Mouse (Mus musculus): Measurements from ENCODE around the gene 9130023H24Rik.

Gene 9130023H24Rik

GRCm38 (mm10) chr7:128246496-128247391 is 8.9 kb upstream of the 9130023H24Rik start, which contains the start of gene Tgfb1i1:
TSS of gene Tgfb1i1 (plus strand) at chr7:128246812.
- peak; percentile 73 to 75 for DNase-seq (ENCODE audit: low spot score in 2 of 2)

GRCm38 (mm10) chr7:128245547-128245946 is 7.7 kb upstream of the 9130023H24Rik start:
- no peak for DNase-seq (ENCODE audit: low spot score in 2 of 2)

GRCm38 (mm10) chr7:128244410-128245025 is 6.7 kb upstream of the 9130023H24Rik start:
- DNase-seq (ENCODE audit: low spot score in 2 of 2) = no peak

DNA sequence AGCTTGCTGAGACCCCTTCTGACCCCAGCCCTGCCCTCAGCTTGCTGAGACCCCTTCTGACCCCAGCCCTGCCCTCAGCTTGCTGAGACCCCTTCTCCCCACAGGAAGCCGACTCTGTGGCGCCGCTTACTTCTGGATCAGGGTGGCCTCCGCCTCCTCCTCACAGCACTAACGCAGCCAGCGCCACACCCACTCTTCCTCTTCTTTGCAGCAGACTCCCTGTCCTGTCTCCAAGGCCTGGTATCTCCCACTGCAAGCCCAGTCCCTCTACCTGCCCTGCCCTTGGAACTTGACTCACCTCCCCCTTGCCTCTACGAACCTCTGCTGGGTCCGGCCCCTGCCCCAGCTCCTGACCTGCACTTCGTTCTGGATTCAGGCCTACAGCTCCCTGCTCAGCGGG is 6.1 kb upstream of the 9130023H24Rik start:
- DNase-seq (ENCODE audit: low spot score in 2 of 2) = no peak

GRCm38 (mm10) chr7:128242331-128242730 is 4.5 kb upstream of the 9130023H24Rik start:
- DNase-seq (ENCODE audit: low spot score in 2 of 2) = no peak

DNA sequence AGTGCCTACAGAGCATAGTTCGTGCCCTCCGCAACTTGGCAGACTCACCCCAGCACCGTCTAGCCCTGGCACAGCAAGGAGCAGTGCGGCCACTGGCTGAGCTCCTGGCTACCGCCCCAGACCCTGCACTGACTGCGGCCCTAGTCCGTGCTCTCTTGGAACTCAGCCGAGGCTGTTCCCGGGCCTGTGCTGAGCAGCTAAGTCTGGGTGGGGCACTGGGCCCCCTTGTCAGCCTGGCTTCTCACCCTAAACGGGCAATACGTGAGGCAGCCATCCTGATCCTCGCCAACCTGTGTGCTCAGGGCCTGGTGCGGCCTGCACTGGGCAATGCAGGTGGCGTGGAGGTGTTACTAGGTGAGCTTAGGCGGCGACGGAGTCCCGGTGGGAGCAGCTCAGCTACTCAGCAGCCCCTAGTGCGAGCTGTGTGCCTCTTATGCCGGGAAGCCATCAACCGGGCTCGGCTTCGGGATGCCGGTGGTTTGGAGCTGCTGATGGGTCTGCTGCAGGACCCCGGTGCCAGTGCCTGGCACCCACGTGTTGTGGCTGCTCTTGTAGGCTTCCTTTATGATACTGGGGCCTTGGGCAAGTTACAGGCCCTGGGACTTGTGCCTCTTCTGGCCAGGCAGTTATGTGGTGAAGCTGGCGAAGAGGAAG is 2.4 kb upstream of the 9130023H24Rik start:
- DNase-seq (ENCODE audit: low spot score in 2 of 2) = no peak

GRCm38 (mm10) chr7:128238991-128239390 is 1.2 kb upstream of the 9130023H24Rik start:
- no peak for DNase-seq (ENCODE audit: low spot score in 2 of 2)

- no peak for DNase-seq (ENCODE audit: low spot score in 2 of 2)
Observed at GRCm38 (mm10) chr7:128237593-128237926, 271 bp downstream of the 9130023H24Rik start.

- DNase-seq (ENCODE audit: low spot score in 2 of 2) = peak; percentile 85 to 88
Observed at GRCm38 (mm10) chr7:128236856-128237592, 807 bp downstream of the 9130023H24Rik start, which contains the start of gene Armc5. TSS of gene Armc5 (plus strand) at chr7:128237342.

DNA sequence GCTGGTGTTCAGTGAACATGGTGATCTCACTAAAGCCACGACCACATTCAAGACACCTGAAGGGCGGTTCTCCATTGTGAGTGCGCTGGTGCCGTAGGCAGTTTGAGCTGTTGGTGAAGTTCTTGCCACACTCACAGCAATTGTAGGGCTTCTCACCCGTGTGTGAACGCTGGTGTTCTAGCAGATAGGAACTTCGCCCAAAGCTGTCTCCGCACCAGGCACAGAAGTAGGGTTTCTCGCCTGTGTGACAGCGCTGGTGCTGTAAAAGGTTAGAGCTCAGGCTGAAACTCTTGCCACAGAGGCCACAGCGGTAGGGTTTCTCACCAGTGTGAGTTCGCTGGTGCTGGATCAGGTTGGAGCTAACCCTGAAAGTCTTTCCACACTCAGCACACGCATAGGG is 1.4 kb downstream of the 9130023H24Rik start:
- no peak for DNase-seq (ENCODE audit: low spot score in 2 of 2)

- no peak for DNase-seq (ENCODE audit: low spot score in 2 of 2)
Observed at GRCm38 (mm10) chr7:128235481-128235880, 2.4 kb downstream of the 9130023H24Rik start.

GRCm38 (mm10) chr7:128234796-128235195 is 3.0 kb downstream of the 9130023H24Rik start:
- no peak for DNase-seq (ENCODE audit: low spot score in 2 of 2)

DNA sequence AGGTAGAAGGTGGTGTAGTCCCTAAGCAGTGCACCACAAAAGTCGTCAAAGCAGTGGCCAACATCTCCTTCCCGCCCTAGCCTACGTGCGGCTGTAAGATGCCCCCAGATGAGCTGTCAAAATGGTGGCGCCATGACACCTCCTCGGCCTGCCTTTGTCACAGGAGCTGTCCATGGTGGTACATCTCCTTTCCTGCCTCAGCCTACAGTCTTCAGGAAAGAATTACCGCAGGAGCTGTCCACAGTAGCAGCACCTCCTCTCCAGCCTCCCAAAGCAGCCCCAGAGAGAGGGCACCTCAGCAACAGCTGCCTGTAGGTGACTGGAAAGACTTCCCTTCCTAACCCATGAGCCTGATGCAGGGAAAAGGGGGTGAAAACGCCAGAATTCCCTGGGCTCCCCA is 6.1 kb downstream of the 9130023H24Rik start:
- no peak for DNase-seq (ENCODE audit: low spot score in 2 of 2)

- peak in 1 of 2 experiments; percentile 38 for DNase-seq (ENCODE audit: low spot score in 2 of 2)
Observed at GRCm38 (mm10) chr7:128220936-128221335, 16.9 kb downstream of the 9130023H24Rik start.

DNA sequence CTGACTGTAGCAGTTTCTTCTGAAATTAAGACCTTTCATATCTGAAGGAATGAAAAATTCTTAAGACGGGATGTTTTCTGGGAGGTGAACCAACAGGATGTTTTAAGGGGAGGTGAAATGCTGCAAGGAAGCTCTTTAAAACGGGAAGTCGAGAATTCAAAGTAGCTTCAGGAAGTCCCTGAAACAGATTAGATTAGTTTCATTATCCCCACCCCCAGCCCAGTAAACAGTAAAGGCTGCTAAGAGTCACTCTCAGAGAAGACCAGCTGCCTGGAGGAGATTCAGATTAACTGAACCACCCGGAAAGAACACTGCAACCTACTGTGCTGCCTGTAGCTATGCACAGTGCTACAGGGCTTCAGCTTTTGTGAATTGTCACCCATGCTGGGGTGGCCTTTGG is 17.9 kb downstream of the 9130023H24Rik start:
- no peak for DNase-seq (ENCODE audit: low spot score in 2 of 2)

DNA sequence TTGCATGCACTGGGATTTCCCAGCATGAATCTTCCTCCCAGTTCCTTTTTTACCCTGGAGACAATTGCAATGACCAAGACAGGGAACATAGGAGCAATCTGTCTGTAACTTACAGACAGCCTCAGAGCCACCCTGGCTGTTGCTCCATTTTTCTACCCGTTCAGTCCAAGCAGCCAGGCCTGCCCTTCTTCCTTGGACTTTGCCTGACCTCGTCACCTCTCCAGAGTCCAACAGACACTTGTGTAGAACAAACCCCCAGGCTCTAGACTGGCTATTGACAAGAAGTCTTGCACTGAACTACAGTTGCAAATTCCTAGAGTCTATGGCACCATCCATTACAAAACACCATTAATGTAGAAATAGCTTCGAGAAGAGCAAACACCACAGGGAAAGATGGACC is 28.0 kb downstream of the 9130023H24Rik start:
- DNase-seq (ENCODE audit: low spot score in 2 of 2) = no peak

DNA sequence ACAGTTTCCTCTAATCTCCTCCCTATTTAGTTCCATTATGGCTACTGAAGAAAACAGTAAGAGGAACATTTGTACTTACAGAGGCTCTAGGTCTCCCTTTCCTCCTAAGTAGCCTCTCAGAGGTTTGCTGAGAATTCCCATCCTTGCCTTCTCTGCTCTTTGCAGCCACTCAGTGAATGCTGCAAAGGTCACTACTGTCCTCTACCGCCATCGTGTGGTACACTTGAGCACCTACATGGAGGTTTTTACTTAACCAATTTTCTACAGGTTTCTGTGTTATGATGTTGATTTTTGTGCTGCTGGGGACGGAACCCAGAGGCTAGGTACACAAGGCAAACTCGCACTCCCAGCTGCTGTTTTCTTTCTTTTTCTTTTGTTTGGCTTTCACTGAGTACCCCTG is 29.6 kb downstream of the 9130023H24Rik start:
- DNase-seq (ENCODE audit: low spot score in 2 of 2) = peak in 1 of 2 experiments; percentile 43

DNA sequence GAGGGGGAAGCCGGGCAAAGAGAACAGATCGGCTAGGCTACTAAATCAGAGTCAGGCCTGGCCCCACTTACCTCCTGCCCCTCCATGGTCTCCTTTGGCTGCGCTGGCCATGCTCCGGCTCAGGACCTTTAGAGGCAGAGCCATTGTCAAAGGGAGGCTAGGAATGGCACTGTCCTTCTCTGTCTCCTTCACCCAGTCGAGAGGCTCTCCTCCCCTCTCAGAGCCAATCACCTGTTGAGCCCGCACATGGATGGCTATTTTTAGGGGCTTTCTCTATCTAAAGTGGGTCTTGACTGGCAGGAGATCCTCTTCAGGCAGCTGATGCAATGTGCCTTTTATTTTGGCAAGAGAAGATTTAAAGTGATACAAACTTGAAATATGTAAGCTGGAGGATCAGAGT is 31.7 kb downstream of the 9130023H24Rik start, which contains the start of gene Cox6a2:
TSS of gene Cox6a2 (minus strand) at position 236 of the 400 bp plus-strand sequence.
- DNase-seq (ENCODE audit: low spot score in 2 of 2) = peak; percentile 74 to 76

DNA sequence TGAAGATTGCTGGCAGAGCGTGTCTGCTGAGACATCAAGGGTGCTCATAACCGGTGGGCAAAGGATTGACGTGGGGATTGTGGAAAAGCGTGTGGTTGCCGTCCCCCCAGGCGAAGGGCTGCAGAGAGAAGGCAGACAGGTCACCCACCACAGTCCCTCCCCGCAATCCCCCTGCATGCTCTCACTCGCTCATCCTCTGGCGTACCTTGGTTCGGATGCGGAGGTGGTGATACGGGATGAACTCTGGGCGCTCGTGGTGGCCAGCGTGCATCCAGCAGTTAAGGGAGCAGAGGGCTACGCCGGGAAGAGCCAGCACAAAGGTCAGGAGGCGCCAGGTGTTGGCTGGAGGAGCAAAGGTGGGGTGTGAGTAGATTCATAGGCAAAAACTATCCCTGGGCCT is 32.1 kb downstream of the 9130023H24Rik start:
- no peak for DNase-seq (ENCODE audit: low spot score in 2 of 2)

GRCm38 (mm10) chr7:128204179-128204578 is 33.7 kb downstream of the 9130023H24Rik start:
- DNase-seq (ENCODE audit: low spot score in 2 of 2) = no peak

- DNase-seq (ENCODE audit: low spot score in 2 of 2) = no peak
Observed at GRCm38 (mm10) chr7:128203071-128203470, 34.8 kb downstream of the 9130023H24Rik start.

GRCm38 (mm10) chr7:128201607-128202006 is 36.2 kb downstream of the 9130023H24Rik start:
- DNase-seq (ENCODE audit: low spot score in 2 of 2) = no peak
